Mouse (Mus musculus) skeletal muscle tissue, adult 2 months (tissue): Measurements from ENCODE around the gene Amph.
"Not testable (repeated sequence)": the region's sequence is repeated elsewhere in the genome, so short reads cannot be mapped to it uniquely, and the experiment has no call there.

ENCODE experiments used
- DNase-seq: peaks from one replicate; pipeline ENCODE4 v3.0.0-alpha.2; 2012; ENCODE audit warnings: low read depth, low spot score

The Amph gene

GRCm38 (mm10) chr13:18948171-18949028, at the start of gene Amph:
Gene Amph (plus strand): TSS chr13:18948205.
- peak; percentile 4 for DNase-seq

DNA sequence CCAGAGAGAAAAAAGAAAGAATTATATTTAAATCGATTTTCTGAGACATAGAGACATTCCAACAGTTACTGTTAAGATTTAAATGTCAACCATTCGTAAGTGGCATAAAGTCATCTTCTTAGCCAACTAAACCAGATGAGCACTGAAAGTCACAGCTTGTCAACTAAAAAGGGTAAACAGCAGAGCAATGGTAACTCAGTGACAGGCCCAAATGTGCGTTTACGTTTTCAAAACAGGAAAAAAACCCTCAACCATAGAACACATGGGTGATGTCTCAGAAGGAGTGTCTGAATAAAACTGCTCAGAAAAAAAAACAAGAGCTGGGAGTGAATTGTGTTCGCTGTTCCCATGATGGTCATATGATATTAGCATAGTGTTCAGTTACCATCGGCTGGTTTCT, 44.4 kb upstream of the Amph start:
- no peak for DNase-seq

DNA sequence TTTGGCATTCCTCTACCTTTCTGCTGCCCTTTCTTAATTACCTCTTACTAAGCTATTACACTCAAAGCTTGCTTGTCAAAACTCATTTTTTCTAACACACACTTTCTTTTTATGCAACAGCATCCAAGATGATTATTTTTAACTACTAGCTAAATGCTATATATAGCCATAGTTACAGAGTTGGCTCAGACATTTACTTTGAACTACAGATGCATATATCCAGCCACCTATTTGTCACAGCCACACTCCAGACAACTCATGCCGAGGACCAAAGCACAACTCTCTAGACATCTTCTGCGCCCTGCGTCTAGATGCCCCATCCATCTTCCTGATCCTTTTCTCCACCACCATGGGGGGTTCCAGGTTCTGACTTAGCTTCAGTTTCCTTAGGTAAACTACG, 33.2 kb upstream of the Amph start:
- no peak for DNase-seq

GRCm38 (mm10) chr13:18933191-18933590, 14.8 kb upstream of the Amph start:
- not testable (repeated sequence) for DNase-seq

DNA sequence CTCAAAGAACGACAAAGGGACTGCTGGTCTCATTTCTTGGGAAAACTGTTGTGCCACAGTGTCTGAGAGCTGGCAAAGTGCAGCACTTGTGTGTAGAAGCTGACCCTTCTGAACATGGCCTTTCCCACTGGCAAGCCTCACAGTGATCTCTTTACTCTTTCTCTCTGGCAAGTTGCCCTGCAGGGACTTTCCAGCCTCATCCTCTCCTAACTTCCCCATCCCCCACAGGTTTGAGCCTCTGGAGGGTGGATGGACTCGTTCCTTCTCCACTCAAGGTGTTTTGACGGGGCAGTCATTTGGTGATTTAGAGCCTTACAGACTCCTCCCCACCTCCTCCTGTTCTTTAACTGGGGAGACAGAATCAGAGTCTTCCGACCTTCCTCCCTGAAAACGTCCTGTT, 319 bp upstream of the Amph start:
- DNase-seq = no peak

DNA sequence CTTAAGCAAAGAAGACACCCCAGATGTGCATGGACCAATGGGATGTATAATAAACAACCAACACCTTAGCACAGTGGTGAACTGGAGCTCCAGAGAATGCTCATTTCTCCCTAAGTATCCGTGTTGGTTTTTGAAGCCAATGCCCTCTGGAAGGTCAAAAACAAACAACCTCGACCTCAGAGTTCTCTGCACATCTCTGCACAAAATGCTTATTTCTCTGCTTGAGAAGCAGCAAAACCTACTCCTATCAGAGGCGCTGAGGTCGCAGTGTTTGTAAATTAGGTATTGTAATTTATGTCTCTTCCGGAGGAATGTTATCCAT, 985 bp downstream of the Amph start:
- DNase-seq = no peak

DNA sequence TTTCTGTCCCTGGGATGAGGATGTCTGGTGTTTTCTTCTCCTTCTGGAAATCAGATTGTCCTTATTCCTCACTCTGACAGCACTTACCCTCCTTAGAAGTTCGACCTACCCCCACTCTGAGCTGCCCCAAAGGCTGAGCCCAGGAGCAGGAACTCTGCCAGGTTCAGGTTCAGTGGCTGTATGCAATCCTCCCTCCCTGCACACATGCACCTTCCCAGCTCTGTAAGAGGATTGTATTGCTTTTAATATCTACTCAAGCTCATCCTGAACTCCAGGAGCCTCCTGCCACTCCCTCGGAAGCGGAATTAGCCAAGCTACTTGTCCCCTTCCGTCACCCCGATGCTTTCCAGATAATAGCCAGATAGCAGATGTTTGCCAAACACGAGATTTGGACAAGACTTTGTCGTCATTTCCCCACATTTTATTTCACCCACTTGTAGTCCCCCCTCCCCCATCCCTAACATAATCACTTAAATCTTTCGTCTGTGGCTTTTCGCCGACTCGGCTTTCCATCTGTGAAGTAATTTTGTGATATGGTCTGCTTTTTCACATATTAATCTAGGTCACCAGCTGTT, 1.7 kb downstream of the Amph start:
- DNase-seq = no peak

DNA sequence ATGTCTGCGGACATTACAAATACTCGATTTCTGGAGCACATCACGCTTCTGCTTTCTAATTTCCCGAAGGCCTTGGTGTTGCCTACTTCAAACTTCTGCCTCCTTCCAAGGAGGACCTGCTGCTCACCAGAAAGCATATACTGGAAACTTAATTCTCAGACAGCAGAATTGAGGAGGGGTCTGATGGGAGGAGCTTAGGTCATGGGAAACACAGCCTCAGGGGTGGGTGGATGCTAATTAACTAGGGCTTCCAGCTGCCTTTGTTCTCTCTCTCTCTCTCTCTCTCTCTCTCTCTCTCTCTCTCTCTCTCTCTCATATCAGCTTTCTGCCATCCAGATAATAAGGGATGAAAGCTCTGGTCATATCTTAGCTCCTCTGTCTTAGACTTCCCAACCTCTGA, 5.6 kb downstream of the Amph start:
- DNase-seq = no peak

- DNase-seq = no peak
Observed at GRCm38 (mm10) chr13:18956065-18956913, 8.3 kb downstream of the Amph start.

DNA sequence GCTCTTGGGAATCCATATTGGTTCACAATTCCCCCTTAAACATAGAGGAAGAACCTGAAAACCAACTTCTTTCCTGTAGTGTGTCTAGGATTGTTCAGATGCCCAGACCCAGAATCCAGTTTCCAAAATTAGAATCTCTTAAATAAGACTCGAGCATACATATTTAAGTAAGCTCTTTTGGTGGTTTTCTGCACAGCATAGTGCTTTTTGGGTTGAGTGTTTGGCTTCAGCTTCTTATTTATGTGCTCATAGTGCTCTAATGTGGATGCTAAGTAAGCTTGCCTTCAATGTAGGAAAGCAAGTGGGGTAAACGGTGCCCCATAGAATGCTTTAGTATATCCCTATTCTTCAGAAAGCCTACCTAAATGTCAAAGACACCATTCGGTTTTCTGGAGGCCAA, 9.0 kb downstream of the Amph start:
- no peak for DNase-seq

- DNase-seq = no peak
Observed at GRCm38 (mm10) chr13:18972571-18972970, 24.6 kb downstream of the Amph start.

- DNase-seq = no peak
Observed at GRCm38 (mm10) chr13:18974351-18974750, 26.3 kb downstream of the Amph start.

- no peak for DNase-seq
Observed at GRCm38 (mm10) chr13:18987266-18987665, 39.3 kb downstream of the Amph start.

DNA sequence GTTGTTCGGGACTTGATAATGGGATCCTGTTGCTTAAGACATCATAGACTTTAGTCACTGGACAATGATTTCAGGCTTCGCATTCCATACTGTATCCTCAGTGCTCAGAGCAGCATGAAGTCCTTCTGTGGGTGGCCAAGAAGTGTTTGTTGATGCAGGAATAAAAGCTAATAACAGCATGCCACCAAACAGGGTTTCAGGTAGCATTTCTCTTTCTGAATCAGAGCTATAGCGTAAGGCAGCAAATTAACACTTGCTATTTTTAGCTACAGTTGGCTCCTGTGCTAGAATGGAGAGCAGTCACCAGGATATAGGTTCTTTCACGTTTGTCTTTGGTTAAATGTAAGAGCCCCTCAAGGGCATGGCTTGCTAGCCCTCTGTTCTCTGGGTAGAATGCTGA, 40.3 kb downstream of the Amph start:
- DNase-seq = no peak

DNA sequence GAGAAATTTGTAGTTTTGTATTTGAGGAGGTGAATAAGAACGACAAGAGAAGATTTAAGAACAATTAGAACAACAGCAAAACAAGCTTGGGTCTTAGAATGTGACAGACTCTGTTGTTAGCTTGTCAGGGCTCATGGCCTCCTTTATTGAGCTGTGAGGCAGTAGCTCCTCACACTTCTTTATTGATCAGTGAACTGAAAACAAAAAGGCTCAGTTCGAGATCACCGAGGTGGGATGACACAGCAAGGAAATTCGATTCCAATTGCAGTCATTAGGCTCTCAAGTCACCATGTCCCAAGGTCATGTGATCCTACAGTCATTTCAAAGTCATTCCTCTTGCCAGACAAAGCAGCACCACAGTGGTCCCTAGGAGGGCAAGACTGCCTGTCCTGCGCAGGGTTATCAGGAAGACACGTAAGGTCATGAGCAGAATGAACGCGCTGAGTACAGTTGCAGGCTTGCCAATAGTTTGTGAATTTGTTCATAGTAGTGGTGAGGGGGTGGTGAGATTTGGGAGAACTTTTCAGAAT, 41.2 kb downstream of the Amph start:
- DNase-seq = no peak

- no peak for DNase-seq
Observed at GRCm38 (mm10) chr13:19002502-19002901, 54.5 kb downstream of the Amph start.

DNA sequence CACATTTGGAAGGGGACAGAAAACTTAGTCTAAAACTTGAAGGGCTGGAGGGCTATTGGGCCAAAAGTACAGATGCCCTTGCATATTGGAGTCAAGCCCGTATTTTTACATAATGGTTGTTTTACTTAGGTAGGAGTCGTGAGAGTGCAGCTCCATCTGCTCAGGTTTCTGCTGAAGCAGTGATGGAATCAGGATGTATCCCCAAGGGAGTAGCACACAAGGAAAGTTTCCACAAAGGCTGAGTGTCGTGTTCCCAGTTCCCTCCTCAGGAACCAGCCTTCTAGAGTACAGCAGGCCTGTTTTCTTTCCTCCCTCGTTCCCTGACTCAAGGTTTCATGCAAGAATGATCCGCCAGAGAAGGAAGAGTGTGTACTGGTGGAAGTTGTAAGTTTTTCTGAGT, 56.4 kb downstream of the Amph start:
- no peak for DNase-seq

DNA sequence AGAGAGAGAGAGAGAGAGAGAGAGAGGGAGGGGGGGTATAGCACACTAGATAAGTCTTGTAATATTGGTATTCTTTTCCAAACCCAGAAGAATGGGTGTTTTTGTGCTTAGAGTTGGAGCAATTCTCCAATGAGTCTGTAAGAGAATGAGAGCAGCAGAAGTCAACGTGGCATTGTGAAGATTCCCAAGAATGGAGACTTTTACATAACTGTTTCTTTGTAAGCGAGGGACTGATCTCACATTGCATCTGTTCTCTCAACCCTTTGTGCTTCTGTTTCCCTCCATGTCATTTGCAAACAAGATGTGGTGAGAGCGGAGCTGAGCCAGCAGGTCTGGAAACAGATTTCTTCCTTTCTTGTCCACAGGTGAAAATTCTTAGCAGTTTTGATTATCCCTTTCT, 60.4 kb downstream of the Amph start:
- no peak for DNase-seq

GRCm38 (mm10) chr13:19014825-19015375, 66.9 kb downstream of the Amph start:
- DNase-seq = no peak

DNA sequence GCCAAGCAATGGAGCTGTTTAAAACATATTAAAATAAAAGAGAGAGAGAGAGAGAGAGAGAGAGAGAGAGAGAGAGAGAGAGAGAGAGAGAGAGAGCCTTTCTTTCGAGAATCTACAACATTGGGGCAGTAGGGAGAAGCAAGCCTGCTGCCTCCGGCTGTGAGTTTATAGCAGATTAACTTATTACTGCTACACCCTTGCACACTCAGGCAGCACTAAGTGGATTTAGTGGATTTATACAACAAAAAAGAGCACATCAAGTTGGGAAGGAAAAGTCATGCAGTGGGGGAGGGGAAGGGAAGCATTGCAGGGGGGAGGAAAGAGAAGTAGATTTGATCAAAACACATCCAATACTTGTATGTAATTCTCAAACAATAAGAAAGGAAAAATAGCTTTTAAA, 73.5 kb downstream of the Amph start:
- DNase-seq = no peak

- no peak for DNase-seq
Observed at GRCm38 (mm10) chr13:19022310-19022709, 74.3 kb downstream of the Amph start.

DNA sequence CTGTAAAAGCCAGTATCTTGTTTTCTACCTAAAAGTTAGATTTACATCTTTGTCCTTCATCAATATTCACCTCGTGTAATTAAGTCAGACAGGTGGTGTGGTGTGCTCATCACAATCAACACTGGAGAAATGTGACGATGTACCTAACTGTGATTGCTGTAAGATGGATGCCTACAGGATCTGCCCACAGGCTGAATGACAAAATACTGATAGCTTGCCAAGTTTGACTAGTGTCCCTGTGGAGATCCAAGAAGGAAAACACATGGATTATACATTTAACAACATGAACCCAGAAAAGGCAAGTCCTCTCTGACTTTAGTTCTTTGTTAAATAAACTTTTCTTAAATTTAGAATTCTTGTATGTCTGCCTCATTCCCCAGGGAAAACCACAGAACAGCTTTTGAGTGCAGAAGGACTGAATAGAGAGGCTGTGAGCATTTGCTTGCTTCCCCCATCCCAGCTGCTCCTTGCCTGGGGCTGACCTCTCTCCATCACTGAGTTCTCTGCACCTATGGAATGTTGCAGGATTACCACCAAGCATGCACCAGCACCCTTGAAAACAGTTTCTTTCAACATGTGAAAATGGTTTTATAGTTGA, 77.2 kb downstream of the Amph start:
- peak; percentile 4 for DNase-seq
